Mouse (Mus musculus) left cerebral cortex, postnatal 25 days (tissue): ENCODE measurements at regions not wholly inside any gene's neighbourhood (a gene's known extent, or its start where the extent isn't known, plus 50 kb on each side); places are given as distances from the start of the nearest gene placed in this dataset.

ENCODE experiments used
- DNase-seq, 2 experiments: peaks; one replicate each; pipeline ENCODE4 v3.0.0; 2022; ENCODE audit warnings: low spot score in 2 of 2, mixed read lengths in 1 of 2
- intact Hi-C: fragments of 180-260 bp; cut with DNase I; formaldehyde crosslinking; loops from one replicate; pipeline ENCODE4 v1.15.1; 2025

DNA sequence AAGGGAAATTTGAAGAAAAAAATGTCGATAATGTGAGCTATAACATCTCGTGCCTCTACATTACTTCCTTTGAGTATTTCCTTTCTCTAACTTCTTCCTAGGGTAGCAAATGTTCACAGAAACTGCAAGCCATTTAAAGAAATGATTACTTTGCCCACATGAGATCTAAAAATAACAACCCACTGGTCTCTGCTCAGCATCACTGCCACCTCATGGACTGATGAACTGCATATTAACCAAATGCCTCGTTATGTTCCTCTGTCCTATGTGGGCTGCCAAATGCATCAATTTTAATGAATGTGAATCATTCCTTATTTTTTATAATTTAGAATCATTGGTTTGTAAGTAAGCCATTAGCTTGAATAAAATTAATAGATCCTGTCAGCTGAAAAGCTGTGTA, 590.0 kb upstream of the Nr3c2 start:
- intact Hi-C loops: no loop called here
- DNase-seq: no peak

DNA sequence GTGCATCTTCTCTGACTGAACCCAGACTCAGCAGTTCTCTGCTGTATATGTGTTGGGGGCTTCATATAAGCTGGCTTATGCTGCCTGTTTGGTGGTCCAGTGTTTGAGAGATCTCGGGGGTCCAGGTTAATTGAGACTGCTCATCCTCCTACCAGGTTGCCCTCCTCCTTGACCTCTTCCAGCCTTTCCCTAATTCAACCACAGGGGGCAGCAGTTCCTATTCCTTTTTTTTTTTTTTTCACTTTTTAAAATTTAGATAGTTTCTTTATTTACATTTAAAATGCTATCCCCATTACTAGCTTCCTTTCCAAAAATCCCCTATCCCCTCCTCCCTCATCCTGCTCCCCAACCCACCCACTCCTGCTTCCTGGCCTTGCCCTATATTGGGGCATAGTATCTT, 570.7 kb upstream of the Nr3c2 start:
- no peak for DNase-seq
- intact Hi-C loops: no loop called here

DNA sequence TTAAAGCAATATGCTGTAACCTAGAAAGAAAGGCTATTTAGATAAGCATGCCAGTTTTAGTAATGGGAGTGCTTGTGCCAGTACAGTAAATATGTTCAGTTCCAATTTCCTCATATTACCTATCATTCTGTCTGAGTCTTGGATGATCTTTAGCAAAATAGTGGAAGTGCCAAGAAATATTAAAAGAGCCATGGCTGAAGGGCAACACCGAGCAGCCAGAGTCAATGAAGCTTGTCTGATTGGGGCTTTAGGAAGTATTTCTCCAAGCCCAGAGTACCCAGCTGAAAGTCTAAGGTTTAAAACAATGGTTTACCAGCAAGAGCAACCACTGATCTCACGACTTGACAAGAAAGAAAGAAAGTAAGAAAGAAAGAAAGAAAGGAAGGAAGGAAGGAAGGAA, 556.2 kb upstream of the Nr3c2 start:
- intact Hi-C loops: no loop called here
- DNase-seq: no peak

DNA sequence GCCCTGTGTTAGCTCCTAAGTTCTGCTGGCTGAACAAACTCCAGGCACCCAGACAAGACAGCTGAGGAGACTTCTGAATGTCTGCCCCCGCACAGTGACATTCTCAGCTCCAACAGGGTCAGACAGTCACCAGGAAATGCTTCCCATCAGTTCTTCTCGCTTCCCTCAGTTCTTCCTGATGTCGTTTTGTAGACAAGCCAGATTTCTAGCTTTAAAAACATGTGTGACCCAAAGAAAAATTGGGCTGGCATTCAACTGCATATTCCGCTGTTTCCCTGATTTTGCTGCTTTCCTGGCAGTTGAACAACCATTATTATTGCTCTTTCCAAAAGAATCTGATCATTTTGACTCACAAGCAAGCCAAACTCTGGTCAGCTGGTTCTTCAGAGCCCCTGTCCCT, 553.1 kb upstream of the Nr3c2 start:
- DNase-seq: no peak
- intact Hi-C loops: no loop called here

DNA sequence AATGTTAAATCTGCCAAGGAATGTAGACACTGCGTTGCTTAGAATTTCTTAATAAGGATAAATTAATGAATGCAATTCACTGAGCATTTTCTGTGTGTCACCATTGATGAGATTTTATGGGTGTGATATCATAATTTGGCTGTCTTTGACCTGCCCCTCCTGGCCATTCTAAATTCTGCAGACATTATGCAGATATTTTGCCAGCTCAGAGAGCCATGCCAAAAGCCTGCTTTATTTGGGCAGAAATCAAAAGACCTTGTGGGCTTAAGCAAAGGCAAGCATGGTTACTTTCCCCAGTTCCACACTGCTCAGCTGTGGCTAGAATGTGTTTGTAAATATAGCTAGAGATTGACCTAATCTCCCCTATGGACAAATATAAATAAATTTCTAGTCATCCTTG, 552.4 kb upstream of the Nr3c2 start:
- intact Hi-C loops: no loop called here
- no peak for DNase-seq

DNA sequence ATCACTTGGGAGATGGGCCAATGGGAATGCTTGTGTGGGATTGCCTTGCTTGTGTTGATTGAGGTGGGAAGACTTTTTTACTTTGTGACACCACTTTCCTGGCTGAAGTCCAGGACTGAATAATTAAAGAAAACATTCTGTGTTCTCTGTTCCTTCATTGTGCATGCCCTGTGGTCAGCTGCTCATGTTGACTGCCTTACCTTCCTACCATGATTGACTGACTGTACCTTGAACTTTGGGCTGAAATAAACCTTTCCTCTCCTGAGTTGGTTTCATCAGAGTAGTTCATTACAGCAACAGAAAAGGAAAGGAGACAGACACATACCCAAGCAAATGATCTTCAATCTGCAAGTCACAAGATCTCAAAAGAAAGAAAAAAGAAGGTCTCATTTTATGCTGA, 524.9 kb upstream of the Nr3c2 start:
- DNase-seq: no peak
- intact Hi-C loops: no loop called here

DNA sequence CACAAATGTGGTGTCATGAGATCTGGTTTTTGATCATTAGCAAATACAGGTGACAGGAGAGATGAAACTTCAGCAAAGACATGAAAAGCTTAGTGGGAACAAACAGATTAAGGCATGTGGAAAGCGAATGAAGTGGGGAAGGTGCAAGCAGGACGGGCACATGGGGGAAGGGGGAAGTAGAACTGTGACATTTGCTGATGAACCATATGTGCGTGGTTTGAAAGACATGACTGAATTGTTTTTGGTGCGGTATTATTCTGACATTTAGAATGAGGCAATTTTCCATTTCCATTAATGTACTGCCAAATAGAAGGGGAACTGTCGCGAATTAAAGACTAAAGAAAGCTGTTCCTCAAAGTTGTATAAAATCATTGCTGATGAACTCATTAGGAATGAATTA, 521.5 kb upstream of the Nr3c2 start:
- DNase-seq: no peak
- intact Hi-C loops: no loop called here

DNA sequence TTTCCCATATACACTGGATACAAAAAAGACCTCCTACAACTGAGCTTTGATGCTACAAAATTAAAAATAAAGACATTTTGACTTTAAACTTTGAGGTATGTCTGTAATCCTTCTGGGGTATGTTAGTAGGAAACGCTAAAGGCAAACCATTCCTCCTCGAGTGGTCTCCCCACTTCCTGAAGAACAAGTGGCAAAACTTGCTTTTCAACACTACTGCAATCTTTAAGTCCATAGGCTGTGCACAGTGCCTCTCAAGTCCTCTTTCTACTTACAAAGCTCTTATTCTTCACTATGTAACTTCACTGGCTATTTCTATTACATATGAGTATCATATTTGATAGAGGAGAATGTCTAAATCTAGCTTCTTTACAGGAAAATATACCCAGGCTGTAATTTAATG, 517.6 kb upstream of the Nr3c2 start:
- intact Hi-C loops: no loop called here

DNA sequence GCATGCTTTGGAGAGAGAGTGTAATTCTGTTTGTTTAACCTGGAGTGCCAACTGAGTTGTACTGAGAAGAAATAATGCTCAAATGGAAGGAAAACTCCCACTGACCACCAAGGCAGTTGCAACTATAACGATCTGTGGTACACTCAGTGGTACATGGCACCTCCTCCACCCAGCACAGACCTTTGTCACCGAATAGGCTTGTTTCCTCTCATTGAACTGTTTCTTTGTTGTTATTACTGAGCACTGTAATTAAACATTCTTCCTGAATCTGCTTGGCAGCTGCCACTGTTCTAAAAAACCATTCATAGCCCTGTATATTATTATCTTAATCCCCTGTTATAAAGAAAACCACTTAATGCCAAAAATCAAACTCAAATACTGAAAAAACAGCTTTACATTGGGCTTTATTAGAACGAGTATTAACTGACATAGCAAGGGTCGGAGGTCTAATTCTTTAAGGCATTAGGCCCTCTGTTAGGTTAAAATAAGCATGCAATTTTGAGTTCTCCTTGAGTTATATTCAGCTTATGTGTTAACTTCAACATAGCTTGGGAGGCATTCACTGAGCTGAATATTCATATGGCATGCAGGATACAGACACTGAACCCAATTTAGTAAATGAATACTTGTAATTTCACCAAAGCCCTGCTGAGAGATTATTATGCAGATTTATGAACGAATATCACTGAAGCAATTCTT, 515.5 kb upstream of the Nr3c2 start:
- intact Hi-C loops: no loop called here
- peak in 1 of 2 experiments; percentile 50 for DNase-seq

More for the DNA sequence above, 517.6 kb upstream of the Nr3c2 start:
- DNase-seq: no peak

DNA sequence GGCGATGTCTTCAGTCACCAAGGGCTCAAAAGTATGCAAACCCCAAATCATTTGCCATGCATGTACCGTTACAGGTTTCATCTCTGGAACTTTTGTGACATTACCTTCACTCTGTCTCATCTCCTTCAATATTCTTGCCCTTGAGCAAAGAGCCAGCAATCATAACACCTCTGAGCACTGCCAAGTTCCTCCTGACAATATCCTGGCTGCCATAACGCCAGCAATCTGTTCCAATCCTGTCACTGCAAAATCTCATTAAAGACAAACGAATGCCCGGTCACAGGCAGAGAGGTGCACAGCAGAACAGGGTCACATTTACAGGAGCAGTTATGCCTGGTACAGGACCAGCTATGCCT, 515.0 kb upstream of the Nr3c2 start:
- intact Hi-C loops: no loop called here
- DNase-seq: no peak

DNA sequence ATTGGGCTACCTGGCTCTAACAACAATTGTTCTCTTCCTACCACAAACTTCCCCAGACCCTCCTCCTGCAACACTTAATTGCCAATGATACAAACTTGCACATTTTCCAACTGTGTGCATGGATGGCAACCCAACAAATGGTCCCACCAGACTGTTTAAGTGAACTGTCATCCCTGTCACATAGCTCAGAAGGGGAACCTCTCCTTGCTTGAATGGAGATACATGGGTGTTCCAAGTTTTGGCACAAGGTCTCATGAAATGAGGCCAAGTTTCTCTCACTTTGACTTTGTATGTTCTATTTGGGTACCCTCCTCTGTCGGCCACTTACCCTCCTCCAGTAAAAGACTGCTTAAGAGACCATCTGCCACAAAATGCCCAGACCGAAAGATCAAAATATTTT, 507.2 kb upstream of the Nr3c2 start:
- DNase-seq: no peak
- intact Hi-C loops: no loop called here

DNA sequence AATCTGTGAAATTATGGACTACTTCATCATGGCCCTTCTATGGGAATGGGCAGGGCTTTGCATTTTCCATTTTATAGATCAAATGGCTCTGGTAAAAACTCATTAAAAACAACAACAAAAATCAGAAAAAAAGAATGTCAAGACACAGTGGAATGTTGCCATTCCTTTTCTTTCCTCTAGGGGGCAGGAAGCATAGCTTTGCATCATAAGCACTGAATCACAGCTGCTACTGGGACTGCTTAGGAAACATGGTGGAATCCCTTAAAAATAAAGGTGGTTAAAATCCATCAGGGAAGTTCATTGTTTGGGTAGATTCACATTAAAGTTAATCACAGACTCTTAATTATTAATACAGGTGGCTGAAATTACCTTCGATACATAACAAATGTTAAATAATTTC, 476.8 kb upstream of the Nr3c2 start:
- no peak for DNase-seq
- intact Hi-C loops: no loop called here

DNA sequence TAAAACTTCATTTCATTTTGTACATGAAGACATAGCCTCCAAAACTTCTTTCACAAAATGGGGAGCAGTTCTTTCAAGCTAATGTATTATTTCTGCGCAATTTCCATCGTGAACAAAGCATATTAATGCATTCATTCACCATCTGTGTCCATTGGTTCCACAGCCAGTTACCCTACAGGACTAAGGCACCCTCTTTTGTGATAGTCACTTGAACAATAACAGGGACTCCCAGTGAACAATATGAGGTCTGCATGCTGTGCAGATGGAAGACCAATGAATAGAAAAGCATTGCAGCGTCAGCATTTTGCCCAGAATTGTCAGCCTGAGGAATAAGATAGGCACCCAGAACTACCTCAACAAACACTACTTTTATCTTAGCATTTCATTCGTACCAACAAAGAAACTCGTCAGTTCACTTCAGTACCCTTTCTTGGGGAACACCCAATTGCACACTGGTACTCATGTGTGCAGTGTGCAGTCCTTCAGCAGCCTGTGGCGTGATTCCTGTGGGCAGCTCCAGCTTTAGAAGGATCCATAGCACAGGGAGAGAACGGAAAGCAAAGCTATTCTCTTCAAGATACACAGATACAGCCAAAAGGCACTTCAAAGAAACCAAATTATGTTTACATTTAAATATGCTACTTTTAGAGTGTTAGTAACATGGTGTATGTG, 476.2 kb upstream of the Nr3c2 start:
- no peak for DNase-seq
- intact Hi-C loops: no loop called here

DNA sequence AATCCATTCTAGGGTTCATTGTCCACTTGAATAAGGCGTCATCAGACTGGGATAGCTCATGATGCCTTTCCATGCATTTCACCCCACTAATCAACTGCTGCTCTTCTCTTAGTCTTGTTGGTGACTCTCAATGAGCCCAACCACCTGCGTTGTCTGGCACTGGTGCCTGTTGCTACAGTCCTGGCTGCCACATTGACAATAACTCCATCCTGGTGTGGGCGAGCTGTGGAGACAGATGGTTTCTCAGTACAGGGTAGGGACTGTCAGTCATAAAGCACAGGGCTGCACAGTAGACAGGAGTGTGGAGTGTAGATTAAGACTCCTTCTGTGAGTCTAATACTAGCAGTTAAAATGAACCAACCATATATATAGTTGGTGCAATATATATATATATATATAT, 469.4 kb upstream of the Nr3c2 start:
- DNase-seq: peak in 1 of 2 experiments; percentile 42
- intact Hi-C loops: no loop called here

DNA sequence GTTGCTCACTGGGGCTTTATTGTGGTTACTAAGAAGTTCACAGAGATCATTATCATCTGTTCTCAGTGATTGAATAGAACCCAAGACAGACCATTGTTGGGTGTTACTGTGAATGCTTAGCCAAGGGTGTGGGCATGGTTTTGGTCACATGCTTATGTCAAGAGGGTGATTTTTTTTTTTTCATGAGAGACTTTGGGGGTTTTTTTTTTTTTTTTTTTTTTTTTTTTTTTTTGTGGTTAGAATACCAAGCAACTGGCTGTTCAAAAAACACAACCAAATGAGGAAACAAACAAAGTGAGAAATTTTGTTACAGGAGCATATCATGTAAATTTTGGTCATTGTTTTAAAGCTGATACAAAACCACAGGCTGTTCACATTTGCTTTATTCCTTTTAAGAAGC, 466.4 kb upstream of the Nr3c2 start:
- intact Hi-C loops: no loop called here
- DNase-seq: no peak

DNA sequence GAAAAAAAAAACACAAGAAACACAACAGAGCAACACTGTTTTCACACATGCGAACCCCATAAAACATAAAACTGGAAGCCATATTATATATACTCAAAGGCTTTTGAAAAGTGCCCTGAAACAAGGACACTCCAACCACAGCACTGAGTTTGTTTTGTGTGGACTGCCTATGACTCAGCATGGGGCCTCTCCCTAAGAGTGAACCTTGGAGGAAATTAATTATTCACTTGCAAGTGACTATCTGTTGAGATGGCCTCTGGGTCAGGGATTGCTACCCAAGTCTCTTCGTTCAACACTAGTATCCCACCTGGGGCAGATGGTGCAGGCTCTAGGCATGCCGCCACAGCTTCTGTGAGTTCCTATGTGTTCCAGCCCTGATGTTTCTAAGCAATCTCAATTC, 461.3 kb upstream of the Nr3c2 start:
- intact Hi-C loops: no loop called here
- DNase-seq: no peak

DNA sequence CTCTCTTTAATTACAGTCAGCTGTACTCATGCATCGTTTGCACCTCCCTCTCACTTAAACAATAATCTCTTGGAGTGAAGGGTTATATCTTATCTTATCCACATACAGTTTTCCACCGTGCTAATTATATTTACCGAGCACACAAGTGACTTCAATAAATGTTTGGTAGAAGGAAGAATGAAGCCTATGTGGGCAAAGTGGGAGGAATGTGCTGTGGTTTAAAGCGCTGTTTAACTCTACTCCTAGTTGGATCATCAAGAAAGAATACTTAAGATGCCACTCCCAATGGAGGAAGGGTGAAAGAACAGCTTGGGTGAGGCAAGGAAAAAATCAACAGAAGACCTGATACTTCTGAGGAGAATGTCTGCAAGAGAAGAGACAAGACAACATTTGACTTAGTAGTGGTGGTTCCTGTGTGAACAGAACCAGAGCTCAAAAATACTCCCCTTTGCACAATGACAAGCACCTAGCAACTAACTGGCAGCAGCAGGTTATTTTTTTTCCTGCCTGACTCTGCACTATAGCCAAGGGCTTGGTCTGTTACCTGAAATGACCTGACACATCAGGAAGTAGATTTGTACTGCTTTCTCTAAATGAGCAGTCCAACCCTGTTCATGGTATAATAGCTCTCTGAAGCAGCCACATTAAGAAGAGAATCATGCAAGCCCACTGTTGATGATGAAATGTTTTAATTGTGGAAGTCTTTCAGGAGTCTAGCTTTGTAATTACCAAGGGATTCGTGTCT, 424.6 kb upstream of the Nr3c2 start:
- intact Hi-C loops: no loop called here

DNA sequence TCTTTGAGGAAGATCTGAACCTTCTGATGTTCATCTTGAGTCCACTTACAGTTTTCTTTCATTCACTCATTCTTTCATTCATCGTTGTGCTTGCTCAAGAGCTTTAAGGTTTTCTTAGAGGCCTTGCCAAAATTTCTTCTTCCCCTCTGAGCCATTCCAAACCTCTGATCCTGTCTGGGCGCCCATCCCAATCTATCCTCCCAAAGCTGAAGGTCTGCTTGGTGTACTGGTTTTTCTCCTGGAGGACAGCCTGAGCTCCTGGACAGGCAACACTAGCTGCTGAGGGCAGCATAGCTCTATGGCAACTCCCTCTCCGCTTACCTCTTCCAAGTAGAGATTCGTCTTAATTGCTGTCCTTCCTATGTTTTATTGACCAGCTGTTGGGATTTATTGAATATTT, 420.3 kb upstream of the Nr3c2 start:
- DNase-seq: no peak
- intact Hi-C loops: no loop called here

More for the DNA sequence above, 424.6 kb upstream of the Nr3c2 start:
- DNase-seq: no peak

DNA sequence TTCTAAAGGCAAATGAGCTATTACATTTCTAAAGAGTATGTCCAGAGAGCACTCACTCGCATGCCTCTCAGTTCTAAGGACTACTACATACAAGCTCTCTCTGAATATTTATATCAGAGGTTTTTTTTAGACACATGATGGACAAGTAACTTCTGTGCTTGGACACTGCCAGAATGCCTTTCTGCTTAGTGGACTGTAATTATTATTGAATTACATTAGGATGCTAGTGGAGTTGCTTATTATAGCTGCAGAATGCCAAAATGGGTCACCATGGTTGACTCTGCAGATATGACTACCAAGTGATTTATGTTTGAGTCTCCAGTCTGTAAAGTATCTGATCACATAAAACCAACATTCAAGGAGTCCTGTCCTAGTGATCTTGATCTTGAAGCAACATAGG, 395.6 kb upstream of the Nr3c2 start:
- intact Hi-C loops: no loop called here
- no peak for DNase-seq

DNA sequence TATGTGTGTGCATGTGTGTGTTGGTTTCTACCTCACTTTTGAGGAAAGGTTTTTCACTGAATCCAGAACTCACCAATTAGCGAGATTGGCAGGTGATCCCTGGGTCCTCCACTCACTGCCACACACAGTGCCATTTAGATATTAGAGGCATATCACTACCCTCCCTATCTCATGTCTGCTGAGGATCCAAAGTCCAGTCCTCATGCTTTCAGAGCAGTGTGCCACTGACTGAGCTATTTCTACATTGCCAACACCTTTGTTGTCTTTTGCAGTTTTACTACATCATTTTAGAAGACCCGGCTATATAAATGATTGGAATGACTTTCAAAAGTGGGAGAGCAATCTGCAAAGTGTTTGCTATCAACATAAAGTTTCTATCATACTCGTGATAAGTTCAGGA, 392.0 kb upstream of the Nr3c2 start:
- intact Hi-C loops: no loop called here
- DNase-seq: no peak

DNA sequence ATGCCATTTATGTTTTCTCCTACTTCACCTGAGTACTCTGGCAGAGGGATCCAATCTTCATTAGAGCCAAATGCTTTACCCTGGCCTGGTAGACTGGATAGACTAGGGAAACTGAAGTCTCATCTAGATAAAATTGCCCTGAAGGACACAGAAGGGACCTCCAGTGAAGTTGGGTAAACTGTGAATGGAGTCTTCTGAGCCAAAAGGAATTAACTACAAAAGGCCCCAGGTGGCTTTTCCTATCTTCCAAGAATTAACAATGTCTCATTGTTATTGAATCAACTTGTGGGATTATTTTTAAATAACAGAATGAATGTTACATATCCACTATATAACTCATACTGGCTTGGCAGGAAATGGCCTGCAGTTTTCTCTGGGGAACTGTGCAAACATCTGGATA, 390.0 kb upstream of the Nr3c2 start:
- DNase-seq: no peak
- intact Hi-C loops: no loop called here
